ENCODE assay signal across 12 mouse cellular contexts in the genomic region with DNA sequence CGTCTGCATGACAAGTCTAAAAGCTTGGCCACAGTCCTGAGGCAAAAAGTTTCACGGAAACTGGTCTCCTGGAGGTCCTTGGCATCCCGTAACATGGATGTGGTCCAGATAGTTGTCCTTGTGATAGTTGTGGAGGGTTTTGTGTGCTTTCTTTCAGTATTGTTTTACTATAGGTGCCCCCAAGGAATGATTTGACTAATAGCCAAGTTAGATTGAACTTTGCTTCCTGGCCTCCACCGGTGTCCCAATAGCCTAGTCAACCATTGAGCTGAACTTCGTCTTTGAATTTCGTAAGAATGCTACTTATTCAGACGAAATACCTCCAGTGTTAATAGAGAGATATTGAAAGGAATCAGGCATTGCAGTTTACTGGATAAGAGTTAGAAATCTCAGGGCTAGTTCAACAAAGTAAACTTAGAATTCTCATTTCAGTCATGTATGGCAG. TPM values are rescaled to one million over a fixed set of nuclear protein-coding genes. Genes with fewer than 3 reads are reported as not detected.
DNase-seq lines count a peak whose midpoint lies in the region; ATAC-seq and TF ChIP-seq lines count a peak whose summit lies in the region.
"Not testable (repeated sequence)": the region's sequence is repeated elsewhere in the genome, so short reads cannot be mapped to it uniquely, and the experiment has no call there.
"Had no signal": no experiment of that assay in that cellular context is flagged by ENCODE, and none has a peak within 500 bp of the region (broad histone marks: within the 10 kb centered on the region; RNA-seq: fewer than 3 reads in every experiment).

No protein-coding gene starts in this region.

- peak; percentile 77 for ATAC-seq in intestine, postnatal 0 days
- ATAC-seq in liver, postnatal 0 days: peak; percentile 66

- WGBS in intestine, postnatal 0 days: 55% methylated on average over 7 of the region's 7 CpGs
- WGBS in kidney, adult 2 months: 51% methylated on average over 7 of the region's 7 CpGs
- 24% methylated on average over 7 of the region's 7 CpGs for WGBS in liver, adult 2 months
- WGBS in liver, postnatal 0 days (ENCODE audit: insufficient replicate concordance): 57% methylated on average over 7 of the region's 7 CpGs

- not testable (repeated sequence) for H3K36me3 ChIP-seq in E14TG2a.4 (ENCODE audit: insufficient read depth, low read length); ES-E14 (ENCODE audit: control insufficient read depth, insufficient read depth, low read length, poor library complexity, severe bottlenecking); intestine, postnatal 0 days (ENCODE audit: control insufficient read depth, insufficient read depth); kidney, adult 2 months (ENCODE audit: control insufficient read depth, insufficient read depth, low read length); liver, adult 2 months (ENCODE audit: control insufficient read depth, insufficient read depth, low read length); liver, postnatal 0 days (replicated peaks; ENCODE audit: insufficient read depth, low read length)
- H3K36me3 ChIP-seq in MEL (ENCODE audit: control insufficient read depth in 1 of 2, insufficient read depth in 2 of 2, low read length in 2 of 2): peaks cover 0 to 10% of the 10 kb centered on the region in 2 experiments; a peak in 2 of 4 replicates

- not testable (repeated sequence) for H3K79me2 ChIP-seq in MEL (ENCODE audit: control insufficient read depth, insufficient read depth, low read length, poor library complexity); liver, adult 2 months (ENCODE audit: control insufficient read depth, insufficient read depth, low read length)

- in situ Hi-C loops in ES-E14 (cut with MboI; ENCODE audit: low sequenced_read_pairs in 2 of 2, unreplicated experiment in 2 of 2): not testable (repeated sequence)

- TF ChIP-seq EP300 in MEL (IDR thresholded peaks at IDR 0.05; ENCODE audit: low read depth in 1 of 2, low read length in 2 of 2); liver, postnatal 0 days (IDR thresholded peaks at IDR 0.05; ENCODE audit: low read depth): not testable (repeated sequence)

- not testable (repeated sequence) for H3K9ac ChIP-seq in ES-E14 (ENCODE audit: insufficient read depth, low read depth, low read length, poor library complexity, severe bottlenecking); intestine, postnatal 0 days (ENCODE audit: low read depth, low read length); liver, postnatal 0 days (replicated peaks)
- peak overlapping the region; percentile 32; the same call in 1 of the 2 replicates for H3K9ac ChIP-seq in MEL (ENCODE audit: control insufficient read depth, low read depth, low read length, poor library complexity, severe bottlenecking)
- peak overlapping the region; percentile 23; the same call in 1 of the 2 replicates for H3K9ac ChIP-seq in liver, adult 2 months (ENCODE audit: low read depth, low read length)

- H3K27me3 ChIP-seq in E14TG2a.4 (ENCODE audit: insufficient read depth, low read length); MEL (ENCODE audit: control insufficient read depth in 1 of 2, insufficient read depth in 2 of 2, low read length in 2 of 2); intestine, postnatal 0 days (replicated peaks; ENCODE audit: control insufficient read depth, insufficient read depth, low read length); kidney, adult 2 months (replicated peaks; ENCODE audit: control insufficient read depth, insufficient read depth, low read length); liver, adult 2 months (ENCODE audit: control insufficient read depth, insufficient read depth, low read length); liver, postnatal 0 days (ENCODE audit: insufficient read depth, low read length): not testable (repeated sequence)

- not testable (repeated sequence) for H3K9me3 ChIP-seq in E14TG2a.4 (ENCODE audit: low read length); ES-E14 (ENCODE audit: control insufficient read depth, insufficient read depth, low read depth, low read length); MEL (replicated peaks; ENCODE audit: insufficient read depth, low read length); intestine, postnatal 0 days (ENCODE audit: control insufficient read depth); liver, postnatal 0 days (ENCODE audit: low read length)

- not testable (repeated sequence) for TF ChIP-seq POLR2A in MEL (IDR thresholded peaks at IDR 0.05; ENCODE audit: control insufficient read depth in 1 of 2, insufficient read depth in 1 of 2, low read depth in 1 of 2, low read length in 2 of 2, poor library complexity in 1 of 2); kidney, adult 2 months (IDR thresholded peaks at IDR 0.05; ENCODE audit: low read depth, low read length); liver, adult 2 months (IDR thresholded peaks at IDR 0.05; ENCODE audit: extremely low read depth, insufficient read depth, low read length)

- peak overlapping the region; percentile 43 for H3K4me2 ChIP-seq in intestine, postnatal 0 days (replicated peaks; ENCODE audit: low read depth)
- not testable (repeated sequence) for H3K4me2 ChIP-seq in liver, postnatal 0 days (ENCODE audit: low read depth, low read length)

- H3K27ac ChIP-seq in ES-E14 (ENCODE audit: insufficient read depth, low read depth, low read length, poor library complexity, severe bottlenecking): peak overlapping the region; percentile 16; the same call in 1 of the 2 replicates
- H3K27ac ChIP-seq in MEL (ENCODE audit: control insufficient read depth, low read depth, low read length); liver, postnatal 0 days (ENCODE audit: low read depth): not testable (repeated sequence)
- peak overlapping the region; percentile 84 for H3K27ac ChIP-seq in intestine, postnatal 0 days (ENCODE audit: low read depth, low read length)
- peak overlapping the region; percentile 78 for H3K27ac ChIP-seq in kidney, adult 2 months (ENCODE audit: insufficient read depth, low read depth, low read length)
- peak overlapping the region; percentile 72 for H3K27ac ChIP-seq in liver, adult 2 months (replicated peaks; ENCODE audit: insufficient read depth, low read depth, low read length)

- H3K4me1 ChIP-seq in E14TG2a.4 (replicated peaks; ENCODE audit: low read depth, low read length) (peaks cover 23% of the 10 kb centered on the region), MEL (ENCODE audit: control insufficient read depth in 1 of 2, insufficient read depth in 2 of 2, low read length in 2 of 2) (peaks cover 4 to 20% of the 10 kb centered on the region in 2 experiments; a peak in 3 of 4 replicates)
- not testable (repeated sequence) for H3K4me1 ChIP-seq in ES-E14 (ENCODE audit: control insufficient read depth in 2 of 2, insufficient read depth in 2 of 2, low read length in 2 of 2, poor library complexity in 1 of 2); intestine, postnatal 0 days (replicated peaks; ENCODE audit: control insufficient read depth, insufficient read depth, low read length); kidney, adult 2 months (ENCODE audit: control insufficient read depth, insufficient read depth, low read length); liver, adult 2 months (ENCODE audit: control insufficient read depth, insufficient read depth, low read length); liver, postnatal 0 days (ENCODE audit: insufficient read depth)

- not testable (repeated sequence) for TF ChIP-seq CTCF in E14TG2a.4 (conservative IDR thresholded peaks at IDR 0.05; ENCODE audit: low read length); MEL (IDR thresholded peaks at IDR 0.05 in 2 of 3, conservative IDR thresholded peaks at IDR 0.05 in 1 of 3; ENCODE audit: control insufficient read depth in 1 of 3, insufficient read depth in 1 of 3, low read depth in 2 of 3, low read length in 3 of 3, poor library complexity in 1 of 3, severe bottlenecking in 1 of 3); intestine, postnatal 0 days (IDR thresholded peaks at IDR 0.05; ENCODE audit: low read depth); kidney, adult 2 months (conservative IDR thresholded peaks at IDR 0.05; ENCODE audit: insufficient read depth, insufficient read length, low read depth, low read length); liver, adult 2 months (IDR thresholded peaks at IDR 0.05; ENCODE audit: low read depth, low read length); liver, postnatal 0 days (IDR thresholded peaks at IDR 0.05; ENCODE audit: low read depth)

- not testable (repeated sequence) for DNase-seq in ES-E14 (ENCODE audit: low read depth, low spot score); MEL (ENCODE audit: low read depth, low spot score); liver, postnatal 0 days
- peak; percentile 69 for DNase-seq in kidney, adult 2 months
- peak; percentile 95 for DNase-seq in liver, adult 2 months (ENCODE audit: extremely low read depth, low read depth, low spot score)

- peak overlapping the region; percentile 55 for H3K4me3 ChIP-seq in E14TG2a.4 (replicated peaks; ENCODE audit: low read length)
- peak overlapping the region in 1 of 2 experiments; percentile 27; a peak in 2 of 4 replicates for H3K4me3 ChIP-seq in ES-E14 (ENCODE audit: insufficient read depth in 1 of 2, low read depth in 1 of 2, low read length in 2 of 2, poor library complexity in 1 of 2, severe bottlenecking in 1 of 2)
- H3K4me3 ChIP-seq in MEL (ENCODE audit: control insufficient read depth in 1 of 2, insufficient read depth in 1 of 2, low read depth in 2 of 2, low read length in 2 of 2): peak overlapping the region; percentile 24 to 33; a peak in 3 of 4 replicates
- H3K4me3 ChIP-seq in intestine, postnatal 0 days (ENCODE audit: low read depth, low read length); kidney, adult 2 months (ENCODE audit: insufficient read depth, low read depth, low read length); liver, postnatal 0 days (ENCODE audit: low read depth, low read length): not testable (repeated sequence)
- peak overlapping the region; percentile 4; the same call in 1 of the 2 replicates for H3K4me3 ChIP-seq in liver, adult 2 months (ENCODE audit: insufficient read depth, low read depth, low read length)

- not testable (repeated sequence) for TF ChIP-seq RAD21 in MEL (IDR thresholded peaks at IDR 0.05; ENCODE audit: low read depth, low read length)

RNA-seq across cellular contexts. Expression of gene Pigyl, which starts 6.4 kb away (rescaled TPM):
- total RNA-seq in ES-E14 (2012; rRNA removed): 27.3 and 34.7 TPM in 2 replicates
- 80.2 and 103 TPM in 2 replicates for total RNA-seq in MEL (2012; rRNA removed)
- 100 to 1,000 TPM in 1 of 2 experiments, not detected in 1; 146 TPM for polyA plus RNA-seq in MEL (2012; ENCODE audit: insufficient read depth in 1 of 2, insufficient read length in 2 of 2, low read depth in 1 of 2, low replicate concordance in 2 of 2, missing spikeins in 1 of 2)
- polyA plus RNA-seq in intestine, postnatal 0 days (2015; fragmentation: Nextera tagmentation; extraction: Ambion mirVana): 121 and 123 TPM in 2 replicates
- polyA plus RNA-seq in kidney, adult 2 months (2012; rRNA removed): 71.4 and 76.5 TPM in 2 replicates
- total RNA-seq in liver, adult 2 months (2014; rRNA removed): 21.6 and 23.0 TPM in 2 replicates
- 45.8 and 53.0 TPM in 2 replicates for polyA plus RNA-seq in liver, adult 2 months (2012; rRNA removed)
- 34.9 and 36.6 TPM in 2 replicates for polyA plus RNA-seq in liver, postnatal 0 days (2015; fragmentation: Nextera tagmentation; extraction: Ambion mirVana)

RNA-seq across cellular contexts. Expression of gene Acp5, which starts 14.8 kb away (rescaled TPM):
- 14.6 and 17.3 TPM in 2 replicates for total RNA-seq in ES-E14 (2012; rRNA removed)
- total RNA-seq in MEL (2012; rRNA removed): 5.8 and 15.6 TPM in 2 replicates
- polyA plus RNA-seq in MEL (2012; ENCODE audit: insufficient read depth in 1 of 2, insufficient read length in 2 of 2, low read depth in 1 of 2, low replicate concordance in 2 of 2, missing spikeins in 1 of 2): 10 to 100 TPM in 1 of 2 experiments, not detected in 1; 17.4 TPM
- 175 and 178 TPM in 2 replicates for polyA plus RNA-seq in intestine, postnatal 0 days (2015; fragmentation: Nextera tagmentation; extraction: Ambion mirVana)
- 166 and 178 TPM in 2 replicates for polyA plus RNA-seq in kidney, adult 2 months (2012; rRNA removed)
- total RNA-seq in liver, adult 2 months (2014; rRNA removed): 93.6 and 123 TPM in 2 replicates
- 200 and 211 TPM in 2 replicates for polyA plus RNA-seq in liver, adult 2 months (2012; rRNA removed)
- polyA plus RNA-seq in liver, postnatal 0 days (2015; fragmentation: Nextera tagmentation; extraction: Ambion mirVana): 102 and 108 TPM in 2 replicates
- polyA plus RNA-seq: forebrain, embryonic 16.5 days had no signal

RNA-seq across cellular contexts. Expression of gene Elof1, which starts 33.3 kb away (rescaled TPM):
- total RNA-seq in ES-E14 (2012; rRNA removed) (72.0 and 85.3 TPM in 2 replicates), MEL (2012; rRNA removed) (390 and 421 TPM in 2 replicates)
- polyA plus RNA-seq in MEL (2012; ENCODE audit: insufficient read depth in 1 of 2, insufficient read length in 2 of 2, low read depth in 1 of 2, low replicate concordance in 2 of 2, missing spikeins in 1 of 2): 100 to 1,000 TPM in 1 of 2 experiments, not detected in 1; 505 TPM
- 93.7 and 99.4 TPM in 2 replicates for polyA plus RNA-seq in intestine, postnatal 0 days (2015; fragmentation: Nextera tagmentation; extraction: Ambion mirVana)
- polyA plus RNA-seq in kidney, adult 2 months (2012; rRNA removed): 163 and 174 TPM in 2 replicates
- total RNA-seq in liver, adult 2 months (2014; rRNA removed): 46.2 and 56.8 TPM in 2 replicates
- 106 and 108 TPM in 2 replicates for polyA plus RNA-seq in liver, adult 2 months (2012; rRNA removed)
- polyA plus RNA-seq in liver, postnatal 0 days (2015; fragmentation: Nextera tagmentation; extraction: Ambion mirVana): 72.7 and 75.6 TPM in 2 replicates

RNA-seq across cellular contexts. Expression of gene Zfp872, which starts 37.6 kb away (rescaled TPM):
- total RNA-seq in ES-E14 (2012; rRNA removed) (0.22 TPM in 1 of 2 replicates, not detected in the other), MEL (2012; rRNA removed) (not detected in 2 replicates)
- not detected for polyA plus RNA-seq in MEL (2012; ENCODE audit: insufficient read depth in 1 of 2, insufficient read length in 2 of 2, low read depth in 1 of 2, low replicate concordance in 2 of 2, missing spikeins in 1 of 2)
- polyA plus RNA-seq in intestine, postnatal 0 days (2015; fragmentation: Nextera tagmentation; extraction: Ambion mirVana): 0.27 and 0.38 TPM in 2 replicates
- polyA plus RNA-seq in kidney, adult 2 months (2012; rRNA removed): not detected in 2 replicates
- 0.09 and 0.20 TPM in 2 replicates for total RNA-seq in liver, adult 2 months (2014; rRNA removed)
- polyA plus RNA-seq in liver, adult 2 months (2012; rRNA removed): 0.07 TPM in 1 of 2 replicates, not detected in the other
- polyA plus RNA-seq in liver, postnatal 0 days (2015; fragmentation: Nextera tagmentation; extraction: Ambion mirVana): 0.04 TPM in 2 replicates
- total RNA-seq: CH12.LX; common myeloid progenitor, adult 5-6 weeks had no signal
- polyA plus RNA-seq: CD4-positive, CD25-positive, alpha-beta regulatory T cell, adult 4 months; erythroblast, embryonic 14.5 days had no signal

RNA-seq across cellular contexts. Expression of gene Cnn1, which starts 51.3 kb away (rescaled TPM):
- total RNA-seq in ES-E14 (2012; rRNA removed) (14.0 and 25.6 TPM in 2 replicates), MEL (2012; rRNA removed) (0.10 and 0.19 TPM in 2 replicates)
- under 1 TPM in 1 of 2 experiments, not detected in 1; 0.06 TPM for polyA plus RNA-seq in MEL (2012; ENCODE audit: insufficient read depth in 1 of 2, insufficient read length in 2 of 2, low read depth in 1 of 2, low replicate concordance in 2 of 2, missing spikeins in 1 of 2)
- polyA plus RNA-seq in intestine, postnatal 0 days (2015; fragmentation: Nextera tagmentation; extraction: Ambion mirVana): 419 and 432 TPM in 2 replicates
- 2.8 and 12.0 TPM in 2 replicates for polyA plus RNA-seq in kidney, adult 2 months (2012; rRNA removed)
- 0.28 and 1.0 TPM in 2 replicates for total RNA-seq in liver, adult 2 months (2014; rRNA removed)
- 0.22 and 0.36 TPM in 2 replicates for polyA plus RNA-seq in liver, adult 2 months (2012; rRNA removed)
- polyA plus RNA-seq in liver, postnatal 0 days (2015; fragmentation: Nextera tagmentation; extraction: Ambion mirVana): 0.33 and 0.68 TPM in 2 replicates
- total RNA-seq: CH12.LX; common myeloid progenitor, adult 5-6 weeks had no signal
- polyA plus RNA-seq: erythroblast, embryonic 14.5 days had no signal
